Mouse (Mus musculus): Measurements from ENCODE around the gene Amigo1. TPM values are rescaled to one million over a fixed set of nuclear protein-coding genes. Genes with fewer than 3 reads are reported as not detected.
A peak's percentile ranks its signal among the peaks of the same experiment; 100 is the strongest.

The Amigo1 gene
- 14.4 and 14.7 TPM in 2 replicates for polyA plus RNA-seq (2015; fragmentation: Nextera tagmentation; extraction: Ambion mirVana)

- Histone ChIP-seq H3K9ac (peak within 1 kb of the TSS; percentile 88), H3K4me1 (peaks cover 30% of the 10 kb centered on the region), H3K4me3 (peak within 1 kb of the TSS; percentile 89), H3K27ac (peak within 1 kb of the TSS; percentile 66), H3K36me3 (replicated peaks) (0 out of 2 replicates have a peak, but pooled peaks cover 2% of the 10 kb centered on the region), H3K9me3 (no peaks in the 10 kb centered on the region), H3K4me2 (peak within 1 kb of the TSS; percentile 88), H3K27me3 (replicated peaks) (0 out of 2 replicates have a peak, but pooled peaks cover 3% of the 10 kb centered on the region)
- peak; percentile 67 for ATAC-seq (replicated peaks)
- WGBS, result 1% methylated on average over 89 of the region's 100 CpGs
These were observed at the start of gene Amigo1 for GRCm38 (mm10) chr3:108186098-108187047. Gene Amigo1, plus strand, starts transcription at chr3:108186335.

- Histone ChIP-seq H3K4me1 (peaks cover 17% of the 10 kb centered on the region), H3K4me3 (no peak overlapping the region), H3K9me3 (no peaks in the 10 kb centered on the region), H3K4me2 (no peak overlapping the region), H3K27ac (no peak overlapping the region), H3K36me3 (replicated peaks) (no peaks in the 10 kb centered on the region; the same call in 1 of the 2 replicates), H3K9ac (no peak overlapping the region), H3K27me3 (replicated peaks) (no peaks in the 10 kb centered on the region)
- 90% methylated on average over 1 of the region's 1 CpGs for WGBS
- no peak for ATAC-seq (replicated peaks)
These were observed 47.0 kb upstream of the Amigo1 start for GRCm38 (mm10) chr3:108139113-108139512.

GRCm38 (mm10) chr3:108140786-108141185 lies 45.3 kb upstream of the Amigo1 start:
- Histone ChIP-seq H3K4me1 (peaks cover 23% of the 10 kb centered on the region), H3K4me2 (no peak overlapping the region), H3K9me3 (no peaks in the 10 kb centered on the region), H3K27me3 (replicated peaks) (no peaks in the 10 kb centered on the region), H3K36me3 (replicated peaks) (no peaks in the 10 kb centered on the region; the same call in 1 of the 2 replicates), H3K27ac (no peak overlapping the region), H3K4me3 (no peak overlapping the region), H3K9ac (no peak overlapping the region)
- no peak for ATAC-seq (replicated peaks)
- WGBS, result 77% methylated on average over 4 of the region's 4 CpGs

GRCm38 (mm10) chr3:108145534-108146445 lies 40.3 kb upstream of the Amigo1 start, which contains the start of gene Gnai3:
Gene Gnai3, minus strand, starts transcription at chr3:108146146.
- ATAC-seq (replicated peaks), result peak; percentile 96
- no peaks in the 10 kb centered on the region for H3K9me3 ChIP-seq
- H3K4me3 ChIP-seq, result peak within 1 kb of the TSS; percentile 99
- H3K4me2 ChIP-seq, result peak within 1 kb of the TSS; percentile 70
- no peaks in the 10 kb centered on the region for H3K27me3 ChIP-seq (replicated peaks)
- peaks cover 38% of the 10 kb centered on the region for H3K4me1 ChIP-seq
- H3K36me3 ChIP-seq (replicated peaks), result no peaks in the 10 kb centered on the region
- WGBS, result under 1% methylated on average over 63 of the region's 63 CpGs
- H3K27ac ChIP-seq, result peak within 1 kb of the TSS; percentile 95
- peak within 1 kb of the TSS; percentile 85 for H3K9ac ChIP-seq

- ATAC-seq (replicated peaks), result no peak
- peak overlapping the region; percentile 85; the same call in 1 of the 2 replicates for H3K9ac ChIP-seq
- WGBS, result 59% methylated on average over 5 of the region's 5 CpGs
These were observed 39.5 kb upstream of the Amigo1 start for GRCm38 (mm10) chr3:108146671-108147070.

GRCm38 (mm10) chr3:108147386-108148235 lies 38.5 kb upstream of the Amigo1 start:
- Histone ChIP-seq H3K4me2 (no peak overlapping the region), H3K4me3 (no peak overlapping the region), H3K27ac (no peak overlapping the region), H3K9ac (no peak overlapping the region), H3K27me3 (replicated peaks) (no peaks in the 10 kb centered on the region), H3K36me3 (replicated peaks) (no peaks in the 10 kb centered on the region), H3K9me3 (no peaks in the 10 kb centered on the region), H3K4me1 (peaks cover 35% of the 10 kb centered on the region)
- WGBS, result 66% methylated on average over 11 of the region's 11 CpGs
- ATAC-seq (replicated peaks), result 0 out of 2 replicates have a peak, but pooled peaks have one; percentile 38

More at GRCm38 (mm10) chr3:108146671-108147070, 39.5 kb upstream of the Amigo1 start:
- Histone ChIP-seq H3K4me3 (peak overlapping the region; percentile 99), H3K27me3 (replicated peaks) (no peaks in the 10 kb centered on the region), H3K36me3 (replicated peaks) (no peaks in the 10 kb centered on the region), H3K4me2 (peak overlapping the region; percentile 70), H3K4me1 (peaks cover 38% of the 10 kb centered on the region), H3K9me3 (no peaks in the 10 kb centered on the region), H3K27ac (peak overlapping the region; percentile 95; the same call in 1 of the 2 replicates)

GRCm38 (mm10) chr3:108152290-108152689 lies 33.8 kb upstream of the Amigo1 start:
- no peak overlapping the region for H3K27ac ChIP-seq

GRCm38 (mm10) chr3:108154656-108155055 lies 31.5 kb upstream of the Amigo1 start, which contains the start of gene Gpr61:
Gene Gpr61, minus strand, starts transcription at chr3:108154882.
- H3K27me3 ChIP-seq (replicated peaks), result no peaks in the 10 kb centered on the region
- peak within 1 kb of the TSS; percentile 48 for H3K9ac ChIP-seq
- peak within 1 kb of the TSS; percentile 44 for H3K4me2 ChIP-seq
- no peaks in the 10 kb centered on the region for H3K9me3 ChIP-seq
- peak within 1 kb of the TSS; percentile 38 for H3K4me3 ChIP-seq
- peak within 1 kb of the TSS; percentile 61; the same call in 1 of the 2 replicates for H3K27ac ChIP-seq
- 45% methylated on average over 4 of the region's 4 CpGs for WGBS
- ATAC-seq (replicated peaks), result peak; percentile 61
- peaks cover 19% of the 10 kb centered on the region for H3K4me1 ChIP-seq
- no peaks in the 10 kb centered on the region for H3K36me3 ChIP-seq (replicated peaks)

More at GRCm38 (mm10) chr3:108152290-108152689, 33.8 kb upstream of the Amigo1 start:
- Histone ChIP-seq H3K36me3 (replicated peaks) (no peaks in the 10 kb centered on the region), H3K4me1 (peaks cover 12% of the 10 kb centered on the region), H3K4me3 (no peak overlapping the region), H3K4me2 (no peak overlapping the region), H3K27me3 (replicated peaks) (no peaks in the 10 kb centered on the region), H3K9ac (no peak overlapping the region), H3K9me3 (no peaks in the 10 kb centered on the region)
- 84% methylated on average over 3 of the region's 3 CpGs for WGBS
- ATAC-seq (replicated peaks), result no peak

- Histone ChIP-seq H3K36me3 (replicated peaks) (no peaks in the 10 kb centered on the region), H3K4me3 (no peak overlapping the region), H3K27me3 (replicated peaks) (no peaks in the 10 kb centered on the region), H3K9me3 (no peaks in the 10 kb centered on the region), H3K4me1 (peaks cover 19% of the 10 kb centered on the region), H3K9ac (0 out of 2 replicates have a peak overlapping the region, but pooled peaks have one; percentile 21), H3K4me2 (no peak overlapping the region), H3K27ac (peak overlapping the region; percentile 67)
- ATAC-seq (replicated peaks), result peak; percentile 57
- WGBS, result 30% methylated on average over 9 of the region's 9 CpGs
These were observed 27.6 kb upstream of the Amigo1 start for GRCm38 (mm10) chr3:108158383-108159037.

- Histone ChIP-seq H3K4me1 (peaks cover 29% of the 10 kb centered on the region), H3K27ac (no peak overlapping the region), H3K4me3 (no peak overlapping the region), H3K9me3 (no peaks in the 10 kb centered on the region), H3K27me3 (replicated peaks) (no peaks in the 10 kb centered on the region), H3K4me2 (no peak overlapping the region), H3K9ac (no peak overlapping the region), H3K36me3 (replicated peaks) (no peaks in the 10 kb centered on the region)
- ATAC-seq (replicated peaks), result no peak
- 73% methylated on average over 5 of the region's 5 CpGs for whole genome bisulfite sequencing
These were observed 22.0 kb upstream of the Amigo1 start for GRCm38 (mm10) chr3:108164091-108164490.

Measured in midbrain, embryonic 15.5 days (tissue).